Mouse (Mus musculus) hindbrain, embryonic 16.5 days (tissue): ENCODE measurements around the gene Fras1. TPM values are rescaled to one million over a fixed set of nuclear protein-coding genes. Genes with fewer than 3 reads are reported as not detected.

ENCODE experiments used
- ATAC-seq: fragments of 200-750 bp; cut with Nextera tagmentation; 2 replicates; pipeline ENCODE4 v1.8.0; 2017; ENCODE audit warnings: moderate TSS enrichment, moderate library complexity
- H3K27ac ChIP-seq: fragments of 300-500 bp; sonication (generic); 2 replicates; pipeline ENCODE4 v1.5.1; 2014; ENCODE audit warnings: low read depth, mild to moderate bottlenecking, control low read depth, low read length, moderate library complexity
- H3K27me3 ChIP-seq: fragments of 300-500 bp; sonication (generic); replicated peaks from 2 replicates; pipeline ENCODE4 v1.6.1; 2014; ENCODE audit warnings: low read length; ENCODE audit not compliant: control insufficient read depth, insufficient read depth
- H3K36me3 ChIP-seq: fragments of 300-500 bp; sonication (generic); 2 replicates; pipeline ENCODE4 v1.6.1; 2014; ENCODE audit warnings: mild to moderate bottlenecking, low read length, moderate library complexity, mixed read lengths; ENCODE audit not compliant: control insufficient read depth, insufficient read depth
- H3K4me1 ChIP-seq: fragments of 300-500 bp; sonication (generic); 2 replicates; pipeline ENCODE4 v1.6.1; 2014; ENCODE audit warnings: low read depth, low read length; ENCODE audit not compliant: control insufficient read depth, insufficient read depth
- H3K4me2 ChIP-seq: fragments of 300-500 bp; sonication (generic); 2 replicates; pipeline ENCODE4 v1.6.1; 2014; ENCODE audit warnings: mild to moderate bottlenecking, low read length, control low read depth, moderate library complexity
- H3K4me3 ChIP-seq: fragments of 300-500 bp; sonication (generic); 2 replicates; pipeline ENCODE4 v1.5.1; 2014; ENCODE audit warnings: mild to moderate bottlenecking, low read length, control low read depth, moderate library complexity
- H3K9ac ChIP-seq: fragments of 300-500 bp; sonication (generic); 2 replicates; pipeline ENCODE4 v1.6.1; 2014; ENCODE audit warnings: low read depth, mild to moderate bottlenecking, control low read depth, low read length, moderate library complexity
- H3K9me3 ChIP-seq: fragments of 300-500 bp; sonication (generic); 2 replicates; pipeline ENCODE4 v1.6.1; 2014; ENCODE audit warnings: mild to moderate bottlenecking, low read length, moderate library complexity; ENCODE audit not compliant: control insufficient read depth
- WGBS: fragments of 180-500 bp; shearing (Covaris S2); extraction: QIAGEN DNeasy Blood & Tissue Kit; methylation state at CpG from one replicate; pipeline ENCODE4 v1.1.7; 2014; 5-methylcytosine and 5-hydroxymethylcytosine counted together
- polyA plus RNA-seq: library from polyadenylated mRNA; unstranded; fragments of >200 nt; fragmentation: Nextera tagmentation; extraction: Ambion mirVana; gene quantifications from 2 replicates; pipeline ENCODE4 v1.2.1, GENCODE M21; 2015

The Fras1 gene
- polyA plus RNA-seq, 1 experiment from 2014 or later = 6.4 TPM

DNA sequence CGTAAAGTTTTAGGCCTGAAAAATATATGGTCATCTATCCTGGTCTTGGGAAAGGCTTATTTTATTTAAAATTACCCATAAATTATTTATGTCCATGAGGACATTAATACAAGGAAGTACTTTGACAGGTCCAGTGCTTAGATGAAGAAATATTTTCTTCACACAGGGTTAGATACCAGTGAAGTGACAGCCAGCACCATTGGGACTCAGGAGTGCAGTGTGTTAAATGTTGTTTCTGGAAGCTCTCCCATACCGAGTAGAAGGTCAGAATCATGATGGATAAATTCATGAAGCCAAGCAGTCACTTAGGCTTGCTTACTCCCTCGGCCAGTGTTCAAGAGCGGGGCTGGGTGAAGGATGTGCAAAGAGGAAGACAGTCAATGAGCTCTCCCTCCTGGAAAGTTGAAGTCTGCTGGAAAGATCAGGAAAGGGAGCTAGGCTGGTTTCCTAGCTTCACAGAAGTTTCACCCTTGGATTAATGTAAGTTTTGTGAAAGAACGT lies 149.2 kb downstream of the Fras1 start:
- Histone ChIP-seq H3K4me1 (no peaks in the 10 kb centered on the region), H3K9me3 (no peaks in the 10 kb centered on the region), H3K27me3 (no peaks in the 10 kb centered on the region), H3K4me2 (no peak overlapping the region), H3K27ac (no peak overlapping the region), H3K4me3 (no peak overlapping the region), H3K36me3 (no peaks in the 10 kb centered on the region), H3K9ac (no peak overlapping the region)
- 88% methylated on average over 5 of the region's 5 CpGs for whole genome bisulfite sequencing
- no peak for ATAC-seq

DNA sequence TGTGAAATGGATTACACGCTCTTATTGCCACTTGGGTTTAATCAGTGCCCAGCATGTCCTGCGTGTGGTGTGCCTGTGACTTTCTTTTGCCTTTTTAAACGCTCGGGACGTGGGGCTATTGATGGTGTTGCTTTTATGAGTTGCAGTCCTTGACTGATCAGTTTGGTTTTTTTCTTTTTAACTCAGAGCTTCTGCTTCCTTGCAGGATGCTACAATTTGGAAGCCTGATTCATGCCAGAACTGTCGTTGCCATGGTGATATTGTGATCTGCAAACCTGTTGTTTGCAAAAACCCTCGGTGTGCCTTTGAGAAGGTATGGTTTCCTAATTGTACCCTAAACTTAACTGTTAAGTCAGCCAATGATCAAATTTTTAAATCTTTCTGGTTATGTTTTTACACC lies 154.5 kb downstream of the Fras1 start:
- Histone ChIP-seq H3K27me3 (no peaks in the 10 kb centered on the region), H3K27ac (no peak overlapping the region), H3K9me3 (no peaks in the 10 kb centered on the region), H3K36me3 (no peaks in the 10 kb centered on the region), H3K9ac (no peak overlapping the region), H3K4me1 (no peaks in the 10 kb centered on the region), H3K4me2 (peak overlapping the region; percentile 14; the same call in 1 of the 2 replicates), H3K4me3 (no peak overlapping the region)
- no peak; the same call in 1 of the 2 replicates for ATAC-seq
- WGBS = 36% methylated on average over 7 of the region's 7 CpGs

GRCm38 (mm10) chr5:96530516-96530915 lies 156.8 kb downstream of the Fras1 start:
- H3K4me2 ChIP-seq = no peak overlapping the region

DNA sequence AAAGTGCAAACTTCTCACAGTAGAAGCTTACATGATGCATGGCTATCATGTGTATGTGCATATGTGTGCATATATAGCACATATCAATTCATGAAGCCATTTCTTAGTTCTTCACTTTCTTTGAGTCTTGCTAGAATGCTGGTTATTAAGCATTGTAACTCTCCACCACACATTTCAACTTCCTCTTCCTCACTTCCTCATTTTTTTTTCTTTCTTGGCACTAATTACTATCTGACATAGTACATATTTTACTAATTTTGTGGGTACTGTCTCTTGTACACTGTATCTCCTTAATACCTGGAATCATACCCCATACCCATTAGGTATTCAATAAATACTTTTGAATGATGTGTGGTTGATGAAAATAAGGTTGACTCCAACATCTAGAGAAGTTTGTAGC lies 158.2 kb downstream of the Fras1 start:
- no peak overlapping the region for H3K27ac ChIP-seq

More at GRCm38 (mm10) chr5:96530516-96530915, 156.8 kb downstream of the Fras1 start:
- no peak overlapping the region for H3K27ac ChIP-seq
- WGBS = 77% methylated on average over 3 of the region's 3 CpGs
- H3K4me1 ChIP-seq = no peaks in the 10 kb centered on the region
- H3K36me3 ChIP-seq = no peaks in the 10 kb centered on the region
- no peak overlapping the region for H3K4me3 ChIP-seq
- H3K9me3 ChIP-seq = no peaks in the 10 kb centered on the region
- H3K27me3 ChIP-seq = no peaks in the 10 kb centered on the region
- ATAC-seq = no peak
- no peak overlapping the region for H3K9ac ChIP-seq

GRCm38 (mm10) chr5:96536527-96536926 lies 162.8 kb downstream of the Fras1 start:
- Histone ChIP-seq H3K9ac (no peak overlapping the region), H3K4me3 (no peak overlapping the region), H3K27ac (no peak overlapping the region), H3K4me1 (no peaks in the 10 kb centered on the region), H3K4me2 (no peak overlapping the region), H3K9me3 (no peaks in the 10 kb centered on the region), H3K36me3 (no peaks in the 10 kb centered on the region), H3K27me3 (no peaks in the 10 kb centered on the region)
- WGBS = 89% methylated on average over 3 of the region's 3 CpGs
- ATAC-seq = no peak

More for the DNA sequence above, 158.2 kb downstream of the Fras1 start:
- no peak for ATAC-seq
- Histone ChIP-seq H3K36me3 (no peaks in the 10 kb centered on the region), H3K9me3 (no peaks in the 10 kb centered on the region), H3K27me3 (no peaks in the 10 kb centered on the region), H3K4me3 (no peak overlapping the region), H3K9ac (no peak overlapping the region), H3K4me2 (no peak overlapping the region), H3K4me1 (no peaks in the 10 kb centered on the region)

GRCm38 (mm10) chr5:96536937-96537336 lies 163.2 kb downstream of the Fras1 start:
- no peak overlapping the region for H3K9ac ChIP-seq
- no peak for ATAC-seq
- no peak overlapping the region for H3K4me3 ChIP-seq
- no peak overlapping the region for H3K4me2 ChIP-seq
- no peaks in the 10 kb centered on the region for H3K9me3 ChIP-seq
- H3K4me1 ChIP-seq = no peaks in the 10 kb centered on the region
- H3K36me3 ChIP-seq = no peaks in the 10 kb centered on the region
- H3K27ac ChIP-seq = no peak overlapping the region
- 96% methylated on average over 7 of the region's 7 CpGs for WGBS
- H3K27me3 ChIP-seq = no peaks in the 10 kb centered on the region

DNA sequence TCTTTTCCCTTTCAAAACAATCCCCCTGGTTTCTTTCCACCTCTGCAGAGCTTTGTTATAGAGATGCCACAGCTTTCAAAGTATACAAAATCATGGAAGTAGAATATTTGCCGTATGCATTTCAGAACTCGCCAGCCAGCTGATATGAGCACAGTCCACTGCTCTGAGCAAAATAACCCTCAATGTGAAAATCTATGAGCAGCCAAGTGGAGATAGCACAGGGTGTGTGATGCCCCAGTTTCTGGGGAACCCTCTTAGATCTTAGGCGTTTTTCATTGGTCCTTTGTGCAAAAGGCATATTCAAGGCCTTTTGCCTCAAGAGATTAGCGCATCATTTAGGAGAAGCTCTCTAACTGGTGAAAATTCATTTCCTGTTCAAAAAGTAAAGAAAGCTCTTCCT lies 170.4 kb downstream of the Fras1 start:
- no peaks in the 10 kb centered on the region for H3K27me3 ChIP-seq
- no peak overlapping the region for H3K4me3 ChIP-seq
- no peaks in the 10 kb centered on the region for H3K36me3 ChIP-seq
- ATAC-seq = no peak
- no peak overlapping the region for H3K4me2 ChIP-seq
- H3K27ac ChIP-seq = no peak overlapping the region
- 90% methylated on average over 4 of the region's 4 CpGs for WGBS
- no peak overlapping the region for H3K9ac ChIP-seq
- H3K4me1 ChIP-seq = no peaks in the 10 kb centered on the region
- no peaks in the 10 kb centered on the region for H3K9me3 ChIP-seq

DNA sequence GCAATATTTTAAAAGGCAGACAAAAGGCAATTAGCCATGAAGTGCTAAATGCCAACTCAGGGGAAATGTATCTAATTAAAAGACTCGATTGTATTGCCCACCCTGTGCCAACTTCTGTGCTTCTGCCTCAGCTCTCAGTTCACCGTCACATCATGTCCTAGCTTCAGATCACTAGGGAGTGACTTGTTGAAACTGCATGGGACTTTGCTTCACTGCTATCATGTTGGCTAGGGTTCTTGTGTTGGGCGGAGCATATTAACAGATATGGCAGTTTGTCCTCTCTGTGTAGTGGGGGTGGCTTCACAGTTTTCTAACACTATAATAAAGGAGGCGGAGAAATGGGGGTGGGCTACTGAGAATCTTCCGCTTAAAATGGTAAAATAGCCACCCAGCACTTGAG lies 172.2 kb downstream of the Fras1 start:
- no peak overlapping the region for H3K27ac ChIP-seq
- WGBS = 85% methylated on average over 5 of the region's 5 CpGs
- H3K4me2 ChIP-seq = no peak overlapping the region
- H3K36me3 ChIP-seq = no peaks in the 10 kb centered on the region
- H3K9me3 ChIP-seq = no peaks in the 10 kb centered on the region
- H3K4me3 ChIP-seq = no peak overlapping the region
- no peak overlapping the region for H3K9ac ChIP-seq
- no peaks in the 10 kb centered on the region for H3K27me3 ChIP-seq
- ATAC-seq = no peak
- H3K4me1 ChIP-seq = no peaks in the 10 kb centered on the region

DNA sequence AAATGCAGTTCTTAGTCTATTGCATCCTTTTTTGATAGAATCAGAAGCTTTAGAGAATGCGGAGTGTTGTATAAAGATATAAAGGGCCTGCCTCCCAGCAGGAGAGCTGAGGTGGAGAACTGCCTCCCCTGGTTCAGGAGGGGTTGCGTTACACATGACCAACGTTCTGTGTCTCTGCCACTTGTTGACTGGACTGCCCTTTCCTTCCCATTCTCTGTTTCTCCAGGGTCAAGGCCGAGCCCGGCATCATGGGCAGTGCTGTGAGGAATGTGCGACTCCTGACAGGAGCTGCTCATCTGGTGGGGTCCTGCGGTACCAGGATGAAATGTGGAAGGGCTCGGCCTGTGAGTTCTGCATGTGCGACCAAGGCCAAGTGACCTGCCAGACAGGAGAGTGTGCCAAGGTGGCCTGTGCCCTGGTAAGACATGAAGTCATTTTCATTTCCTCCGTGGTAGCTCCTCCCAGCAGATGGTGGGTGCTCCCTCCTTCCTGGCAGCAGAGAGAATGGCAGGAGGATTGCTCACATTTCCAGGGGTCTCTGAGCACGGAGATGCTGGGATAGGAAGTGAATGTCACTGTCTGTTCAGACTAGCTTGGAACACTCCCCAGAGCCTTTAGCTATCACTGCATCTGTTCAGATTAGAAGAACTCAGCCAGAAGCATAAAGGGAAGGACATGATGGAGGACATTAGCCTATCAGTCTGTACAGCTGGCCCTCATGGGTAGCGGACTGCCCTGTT lies 181.4 kb downstream of the Fras1 start:
- peaks cover 4% of the 10 kb centered on the region for H3K4me1 ChIP-seq
- no peak for ATAC-seq
- no peak overlapping the region for H3K4me2 ChIP-seq
- no peak overlapping the region for H3K9ac ChIP-seq
- H3K4me3 ChIP-seq = no peak overlapping the region
- no peaks in the 10 kb centered on the region for H3K36me3 ChIP-seq
- no peaks in the 10 kb centered on the region for H3K9me3 ChIP-seq
- no peak overlapping the region for H3K27ac ChIP-seq
- 85% methylated on average over 12 of the region's 12 CpGs for WGBS
- no peaks in the 10 kb centered on the region for H3K27me3 ChIP-seq
